Mouse (Mus musculus) lung, postnatal 25 days (tissue): ENCODE measurements around the gene Fam69b.

Source experiments
- DNase-seq: peaks from one replicate; pipeline ENCODE4 v3.0.0; 2022; ENCODE audit warnings: low spot score

The Fam69b gene

DNA sequence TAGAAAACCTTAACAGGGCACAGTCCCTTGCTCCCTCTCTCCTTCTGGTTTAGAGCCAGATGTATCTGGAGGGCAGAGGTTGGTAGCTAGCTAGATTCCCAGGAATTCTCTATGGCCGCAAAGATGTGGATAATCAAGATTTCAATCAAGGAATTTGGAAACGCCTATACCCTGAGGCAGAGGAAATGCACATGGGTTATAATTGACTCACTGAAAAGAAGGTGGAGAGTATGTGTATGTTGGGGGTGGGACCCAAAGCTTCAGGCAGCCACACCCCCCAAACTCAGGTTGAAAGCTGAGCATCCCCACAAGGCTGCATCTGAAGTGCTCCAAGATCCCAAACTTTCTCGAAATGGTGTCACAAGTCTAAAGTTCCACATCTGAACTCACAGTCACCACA lies 29.8 kb upstream of the Fam69b start:
- DNase-seq, result no peak

DNA sequence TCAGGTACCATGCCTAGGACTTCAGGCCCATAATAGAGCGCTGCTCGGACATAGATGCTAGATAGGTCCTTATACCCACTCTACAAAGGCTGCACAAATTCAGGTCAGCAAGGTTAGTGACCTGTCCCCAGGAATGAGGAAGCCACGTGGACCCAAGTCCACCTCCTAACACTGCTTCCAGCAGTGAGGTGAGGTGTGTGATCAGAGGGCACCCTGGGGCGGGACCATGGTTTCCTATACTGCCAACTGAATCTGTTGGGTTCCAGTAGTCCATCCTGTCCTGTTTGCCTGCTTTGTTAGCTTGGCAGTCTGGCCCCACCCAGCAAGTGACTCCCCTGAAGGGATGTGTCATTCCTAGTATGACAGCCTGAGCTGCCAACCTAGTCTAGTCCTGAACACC lies 28.3 kb upstream of the Fam69b start:
- DNase-seq, result no peak

DNA sequence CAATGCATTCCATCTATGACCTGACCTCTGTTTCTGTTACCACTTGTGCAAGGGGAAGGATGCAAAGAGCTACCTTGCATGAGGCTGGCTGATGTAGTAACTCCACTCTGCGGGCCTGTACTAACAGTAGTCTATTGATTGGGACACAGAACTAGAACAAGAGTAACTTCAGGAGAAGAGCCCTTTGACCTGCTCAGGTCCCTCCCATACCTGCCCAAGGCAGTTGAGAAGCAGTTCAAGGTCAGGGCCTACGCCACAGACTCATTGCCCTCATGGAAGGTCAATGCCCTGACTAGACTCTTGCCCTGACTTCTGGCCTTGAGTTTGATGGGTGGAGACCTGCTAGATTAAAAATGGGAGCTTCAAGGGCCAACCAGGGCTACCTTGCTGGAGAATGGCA lies 27.6 kb upstream of the Fam69b start:
- no peak for DNase-seq

DNA sequence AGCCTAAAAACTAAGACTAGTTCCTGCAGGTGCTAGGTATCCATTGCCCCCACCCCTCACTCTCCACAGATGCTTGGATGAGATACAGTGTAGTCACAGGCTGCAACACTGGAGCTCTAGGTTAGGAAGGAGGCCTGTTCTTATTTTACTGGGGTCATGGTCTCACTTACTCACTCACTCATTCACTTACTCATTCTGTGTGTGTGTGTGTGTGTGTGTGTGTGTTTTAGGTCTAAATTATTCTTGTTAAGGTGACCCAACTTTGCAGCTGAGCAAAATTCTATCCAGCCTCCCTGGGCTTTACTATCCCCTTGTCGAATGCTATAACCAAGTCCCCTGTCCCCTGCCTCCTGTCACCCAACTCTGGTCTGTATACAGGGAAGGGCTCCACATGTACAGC lies 26.7 kb upstream of the Fam69b start:
- no peak for DNase-seq

DNA sequence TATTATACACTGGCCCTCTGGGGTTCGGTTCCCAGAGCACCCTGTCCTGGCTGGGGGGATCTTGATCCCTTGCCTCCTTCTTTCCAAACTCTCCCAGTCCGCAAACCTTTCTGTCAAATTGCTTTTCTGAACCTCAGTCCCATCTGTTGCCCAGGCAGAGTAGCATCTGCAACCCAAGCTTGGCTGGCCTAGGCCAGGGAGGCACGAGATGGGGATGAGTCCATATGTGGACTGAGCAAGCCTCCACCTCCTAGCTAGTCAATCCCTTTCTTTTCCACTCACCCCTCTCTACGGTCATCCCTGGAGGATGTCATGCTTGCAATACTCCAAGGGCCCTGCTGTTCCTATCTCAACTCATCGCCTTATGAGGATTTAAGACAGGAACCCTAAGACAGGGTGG lies 25.6 kb upstream of the Fam69b start:
- DNase-seq, result no peak

DNA sequence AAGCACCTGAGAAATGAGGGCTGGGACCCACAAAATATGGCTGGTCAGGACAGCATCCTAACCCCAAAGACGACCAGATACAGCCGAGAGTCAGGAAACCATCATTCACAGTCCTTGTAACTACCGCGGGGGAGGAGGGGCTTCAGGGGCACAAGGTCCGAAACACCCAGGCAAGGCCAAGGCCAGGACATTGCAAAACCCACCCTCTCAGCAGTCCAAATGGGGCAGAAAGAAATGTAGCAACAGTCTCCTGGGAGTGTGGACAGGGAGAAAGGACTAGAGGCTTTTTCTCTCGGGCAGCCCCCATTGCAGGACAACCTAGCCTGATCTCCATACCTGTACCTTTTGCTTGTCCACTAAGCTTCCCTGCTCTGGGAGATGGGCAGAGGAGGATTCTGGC lies 25.1 kb upstream of the Fam69b start:
- no peak for DNase-seq

DNA sequence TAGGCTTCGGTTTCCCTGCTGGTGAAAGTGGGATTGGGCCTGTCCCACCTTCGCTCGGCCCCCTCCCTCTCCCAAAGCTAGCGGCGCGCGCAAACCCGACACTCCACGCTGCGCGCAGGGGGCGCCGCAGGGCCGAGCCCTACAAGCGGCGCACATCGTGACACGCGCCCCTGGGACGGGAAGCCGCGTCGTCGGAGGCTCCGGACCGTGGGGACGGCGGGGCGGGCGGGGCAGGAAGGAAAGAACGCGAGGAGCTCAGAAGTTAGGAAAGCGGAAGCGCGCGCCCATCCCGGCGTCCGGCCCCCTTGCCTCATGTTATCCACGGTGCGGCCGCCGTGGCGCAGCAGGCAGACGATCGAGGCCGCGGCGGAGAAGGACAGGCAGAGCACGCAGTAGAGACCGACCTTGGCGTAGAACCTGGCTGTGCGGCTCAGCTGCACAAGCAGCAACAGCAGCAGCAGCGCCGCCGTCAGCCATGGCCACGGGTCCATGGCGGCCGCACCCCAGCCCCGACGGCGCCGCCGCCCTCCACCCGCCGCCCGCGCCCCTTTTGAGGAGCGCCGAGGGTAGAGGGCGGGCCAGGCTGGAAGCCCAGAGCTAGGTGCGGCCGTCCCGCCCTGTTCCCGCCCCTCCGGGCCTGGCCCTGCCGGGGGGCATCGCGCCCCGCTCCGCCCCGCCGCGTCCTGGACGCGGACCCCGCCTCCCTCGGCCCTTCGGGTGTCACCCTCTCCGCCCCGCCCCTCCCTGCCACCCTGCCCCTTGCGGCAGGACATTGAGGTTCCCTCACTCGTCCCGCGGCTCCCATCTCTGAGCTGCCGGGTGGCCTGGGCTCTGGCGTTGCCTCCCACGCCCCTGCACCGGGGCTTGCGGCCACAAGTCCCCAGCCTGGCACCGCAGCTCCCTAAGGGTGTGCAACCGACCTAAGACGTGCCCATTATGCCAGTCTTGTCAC lies 24.3 kb upstream of the Fam69b start, which contains the start of gene Agpat2:
Gene Agpat2 (minus strand): TSS at position 698 of the 952 bp plus-strand sequence.
- DNase-seq, result peak; percentile 88

DNA sequence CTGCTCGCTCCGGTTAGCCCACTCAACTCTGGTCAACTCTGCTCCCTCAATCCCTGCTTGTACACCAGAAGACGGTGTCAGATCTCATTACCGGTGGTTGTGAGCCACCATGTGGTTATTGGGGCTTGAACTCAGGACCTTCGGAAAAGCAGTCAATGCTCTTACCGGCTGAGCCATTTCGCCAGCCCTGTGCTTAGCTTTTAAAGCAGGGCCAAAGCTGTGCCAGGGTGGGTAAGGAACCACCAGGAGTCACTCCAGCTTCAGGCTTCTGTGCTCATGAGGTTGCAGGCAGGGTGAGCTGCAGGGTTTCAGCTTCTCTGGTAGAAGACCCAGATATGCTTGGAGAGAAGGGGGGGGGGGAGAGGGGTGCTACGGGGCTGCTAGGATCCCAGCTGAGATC lies 22.9 kb upstream of the Fam69b start:
- DNase-seq, result no peak

DNA sequence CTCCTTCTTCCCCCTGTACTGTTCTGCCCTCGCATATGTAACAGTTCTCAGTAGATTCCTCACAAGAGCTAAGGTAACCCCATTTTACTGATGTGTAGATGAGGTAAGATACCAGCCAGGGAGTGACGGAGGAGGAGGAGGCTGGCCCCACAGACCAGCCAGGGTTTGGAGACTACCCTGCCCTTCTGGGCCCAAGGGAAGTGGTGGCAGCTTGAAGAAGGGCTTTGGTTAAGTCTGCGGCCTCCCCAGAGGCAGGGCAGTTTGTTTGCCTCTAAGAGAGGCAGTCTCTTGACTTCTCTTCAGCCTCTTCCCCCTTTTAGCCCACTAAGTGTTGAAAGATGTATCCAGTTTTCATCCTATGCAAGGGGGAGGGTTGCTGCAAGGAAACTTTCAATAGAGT lies 21.7 kb upstream of the Fam69b start:
- no peak for DNase-seq

DNA sequence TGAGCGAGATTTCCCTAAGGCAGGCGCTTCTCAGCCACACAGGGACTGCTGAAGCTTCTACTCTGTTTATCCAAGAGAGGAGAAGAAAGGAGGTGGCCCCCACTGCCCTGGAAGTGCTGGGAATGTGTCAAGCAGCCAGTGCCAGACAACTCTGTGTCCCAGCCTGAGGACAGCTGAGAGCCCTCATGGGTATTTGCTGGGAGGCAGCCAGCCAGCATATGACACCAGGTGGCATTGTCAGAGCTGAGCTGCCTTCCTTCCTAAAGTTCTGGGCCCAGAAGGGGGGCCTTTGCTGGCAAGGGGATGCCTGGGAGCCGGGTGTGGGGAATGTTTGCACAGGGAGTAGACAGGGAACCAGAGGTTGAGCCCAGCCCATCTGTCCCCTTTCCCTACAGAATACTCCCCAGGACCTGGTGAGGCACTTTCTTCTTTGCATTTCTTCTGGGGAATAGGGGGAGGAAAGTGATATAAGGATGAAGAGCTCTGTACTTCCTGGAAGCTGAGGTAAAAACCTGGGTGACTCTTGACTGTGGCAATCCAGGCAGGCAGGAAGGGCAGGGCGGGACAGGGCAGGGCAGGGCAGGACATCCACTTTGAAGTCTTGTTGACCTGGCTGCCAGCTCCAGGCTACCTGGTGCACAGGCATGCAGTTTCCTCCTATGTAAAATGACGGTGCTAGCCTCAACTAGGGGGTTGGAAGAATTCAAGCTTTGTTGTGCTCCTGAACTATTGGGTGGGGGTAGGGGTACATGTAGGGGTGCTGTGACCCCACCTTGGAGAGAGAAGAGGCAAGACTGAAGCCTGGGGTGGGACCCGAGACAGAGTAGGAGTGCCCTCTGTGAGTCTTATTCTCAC lies 21.0 kb upstream of the Fam69b start:
- DNase-seq, result peak; percentile 76

DNA sequence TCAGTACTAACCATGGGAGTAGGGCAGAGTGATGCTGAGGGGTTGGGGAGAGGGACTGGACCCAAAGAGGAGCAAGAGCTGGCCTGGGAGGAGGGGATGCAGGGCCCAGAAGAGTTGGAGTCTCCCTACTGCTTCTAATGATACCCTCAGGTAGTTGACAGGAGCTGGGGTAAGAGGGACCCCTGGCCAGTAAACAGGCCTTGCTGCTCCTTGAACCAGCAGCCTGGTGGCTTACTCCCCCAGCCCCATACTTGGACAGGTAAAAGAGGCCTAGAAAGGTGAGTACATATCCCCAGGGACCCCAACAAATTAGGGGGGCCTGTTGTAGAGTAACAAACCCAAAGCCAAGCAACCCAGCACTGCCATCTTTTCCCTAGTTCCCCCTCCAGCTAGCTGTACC lies 19.5 kb upstream of the Fam69b start:
- no peak for DNase-seq

DNA sequence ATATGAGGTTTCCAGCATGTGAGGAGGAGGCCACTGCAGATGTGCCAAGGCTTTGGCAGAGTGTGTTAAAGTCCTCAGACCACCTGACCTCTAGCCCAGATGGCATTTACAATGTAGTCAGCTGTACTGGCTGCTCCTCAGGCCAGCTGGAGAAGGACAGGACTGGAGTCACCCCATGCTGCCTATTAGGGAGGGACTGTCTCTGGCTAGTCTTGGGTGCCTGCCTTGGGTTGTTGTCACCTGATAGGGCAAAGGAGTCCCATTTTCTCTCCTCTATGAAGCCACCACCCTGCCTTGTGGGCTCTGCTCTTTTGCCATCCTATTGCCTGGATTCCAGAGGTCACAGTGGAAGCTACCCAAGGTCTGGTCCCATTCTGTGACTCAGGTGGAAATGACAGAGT lies 19.0 kb upstream of the Fam69b start:
- no peak for DNase-seq

DNA sequence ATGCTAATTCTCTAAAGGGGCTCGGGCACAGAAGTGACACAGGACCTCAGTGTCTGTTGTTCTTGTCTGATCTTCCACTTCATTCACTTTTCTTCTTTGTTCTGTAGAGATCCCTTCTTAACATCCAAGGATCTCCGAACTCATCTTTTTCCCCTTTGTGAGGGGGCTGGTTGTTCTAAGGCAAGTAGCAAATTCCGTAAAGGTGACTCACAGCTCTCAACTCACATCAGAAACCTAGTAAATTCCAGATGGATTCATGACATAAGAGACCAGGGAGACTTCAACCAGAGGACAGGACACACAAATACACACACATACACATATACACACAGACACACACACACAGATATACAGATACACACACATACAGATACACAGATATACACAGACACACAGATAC lies 17.7 kb upstream of the Fam69b start:
- DNase-seq, result no peak

DNA sequence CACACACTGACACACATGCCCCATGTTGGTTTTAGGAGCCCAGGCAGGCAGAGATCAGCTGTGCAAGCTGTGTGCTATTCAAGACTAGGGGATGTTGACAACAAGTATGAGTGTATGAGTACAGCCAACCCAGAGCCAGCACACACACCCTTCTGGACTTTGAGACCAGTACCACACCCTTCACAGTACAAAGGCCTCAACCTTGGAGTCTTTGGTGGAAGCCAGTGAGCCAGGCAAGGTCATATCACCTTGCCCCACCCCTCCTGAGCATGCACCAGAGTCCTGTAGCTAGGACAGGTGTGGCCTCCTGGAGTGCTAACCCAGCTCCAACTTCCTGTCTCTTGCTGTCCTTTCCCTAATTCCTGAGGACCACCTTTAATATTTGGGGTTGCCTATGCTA lies 17.2 kb upstream of the Fam69b start:
- DNase-seq, result no peak

DNA sequence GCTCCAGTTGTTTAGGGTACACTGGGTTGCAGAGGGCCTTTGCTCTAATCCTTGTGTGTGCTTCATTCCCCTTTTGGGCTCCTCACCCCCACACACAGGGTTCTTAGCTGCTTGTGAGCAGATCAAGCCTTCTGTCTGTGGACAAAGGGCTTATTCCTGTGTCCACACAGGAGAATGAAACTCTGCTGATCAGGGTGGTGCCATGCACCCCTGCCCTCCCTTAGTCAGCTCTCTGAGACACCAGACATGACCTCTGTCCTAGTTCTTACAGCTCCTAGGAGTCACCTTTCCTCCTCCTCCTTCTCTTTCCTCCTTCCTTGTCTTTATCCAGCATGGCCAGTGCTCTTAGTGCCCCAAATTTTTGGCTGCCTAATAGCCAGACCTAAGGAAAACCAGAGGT lies 16.4 kb upstream of the Fam69b start:
- DNase-seq, result no peak

DNA sequence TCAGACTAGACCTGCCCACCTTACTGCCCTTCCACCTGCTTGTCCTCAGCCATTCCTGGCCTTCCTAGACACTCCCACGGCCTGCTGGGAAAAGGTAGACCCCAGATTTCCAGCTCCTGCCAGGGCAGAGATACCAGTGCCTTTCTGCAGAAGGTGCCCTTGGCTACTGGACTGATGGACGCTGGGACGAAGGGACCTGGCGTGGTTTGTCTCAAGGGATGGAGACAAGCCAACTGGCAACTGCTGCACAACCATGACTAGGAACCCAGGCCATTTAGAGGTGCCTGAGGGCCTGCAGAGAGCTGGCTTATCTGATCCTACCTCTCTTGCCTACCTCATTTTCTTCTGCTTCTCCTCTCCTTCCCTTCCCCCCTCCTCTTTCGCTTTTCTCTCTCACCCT lies 13.4 kb upstream of the Fam69b start:
- DNase-seq, result no peak

DNA sequence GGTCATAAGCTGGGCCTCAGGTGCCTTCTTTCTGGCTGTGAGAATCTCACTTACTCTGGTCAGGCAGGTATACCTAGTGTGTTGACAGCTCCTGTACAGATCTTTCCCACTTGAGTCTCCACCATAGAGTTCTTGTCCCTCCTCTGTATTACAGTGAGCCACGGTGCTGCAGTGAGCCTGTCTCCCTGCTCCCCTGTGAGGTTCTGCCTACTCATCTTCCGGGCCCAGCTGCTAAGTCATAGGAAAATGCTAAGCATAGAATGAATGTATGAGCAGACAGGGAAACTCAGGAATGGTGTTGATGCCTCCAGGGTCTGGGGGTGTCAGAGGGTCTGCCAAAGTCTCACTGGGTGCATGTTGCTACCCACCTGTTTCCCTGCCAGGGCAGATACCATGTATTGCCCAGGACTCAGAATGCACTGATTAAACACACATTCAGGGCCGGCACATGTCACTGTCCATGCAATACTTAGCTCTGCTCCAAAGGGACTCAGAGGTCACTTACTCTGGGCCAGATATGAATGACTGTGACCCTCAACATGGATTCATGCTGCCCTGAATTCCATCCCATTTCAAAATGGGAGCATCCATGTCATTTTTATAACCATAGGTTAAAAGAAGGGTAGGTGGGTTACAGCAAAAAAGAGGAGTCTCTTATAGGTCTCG lies 12.7 kb upstream of the Fam69b start:
- DNase-seq, result no peak

DNA sequence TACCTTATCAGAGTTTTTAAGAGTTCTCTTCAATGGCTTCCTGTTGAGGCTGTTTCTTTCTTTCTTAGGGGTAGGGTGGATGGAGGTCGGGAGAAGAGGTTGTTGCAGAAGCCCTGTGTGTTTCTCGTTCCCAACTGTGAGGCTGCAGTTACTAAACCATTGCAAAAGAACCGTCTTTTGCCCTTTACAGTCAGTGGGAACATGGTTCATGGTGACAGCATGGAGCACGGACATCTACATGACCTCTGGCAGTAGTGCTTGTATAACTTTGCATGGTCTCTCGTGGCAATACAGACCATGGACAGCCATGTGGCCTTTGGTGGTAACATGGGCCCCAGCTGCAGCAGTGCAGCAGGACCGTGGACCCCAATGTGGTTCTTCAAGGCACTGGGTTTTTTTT lies 10.9 kb upstream of the Fam69b start:
- no peak for DNase-seq

DNA sequence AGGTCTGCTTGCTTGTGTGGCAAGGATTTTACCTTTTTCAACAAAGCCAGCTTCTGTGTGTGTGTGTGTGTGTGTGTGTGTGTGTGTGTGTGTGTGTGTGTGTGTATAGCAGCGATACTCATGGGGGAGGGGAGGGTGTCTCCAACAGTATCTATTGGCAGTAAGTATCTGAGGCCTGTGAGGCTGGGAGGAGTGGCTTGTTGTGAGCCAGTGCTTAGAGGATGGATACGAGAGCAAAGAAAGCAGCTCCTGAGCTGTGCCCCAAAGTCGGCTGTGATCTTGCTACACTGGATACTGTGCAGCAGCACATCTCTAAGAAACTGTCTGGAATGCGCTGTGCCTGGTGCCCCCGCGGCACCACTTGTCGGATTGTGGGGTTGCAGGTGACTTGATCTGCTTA lies 10.3 kb upstream of the Fam69b start:
- no peak for DNase-seq

DNA sequence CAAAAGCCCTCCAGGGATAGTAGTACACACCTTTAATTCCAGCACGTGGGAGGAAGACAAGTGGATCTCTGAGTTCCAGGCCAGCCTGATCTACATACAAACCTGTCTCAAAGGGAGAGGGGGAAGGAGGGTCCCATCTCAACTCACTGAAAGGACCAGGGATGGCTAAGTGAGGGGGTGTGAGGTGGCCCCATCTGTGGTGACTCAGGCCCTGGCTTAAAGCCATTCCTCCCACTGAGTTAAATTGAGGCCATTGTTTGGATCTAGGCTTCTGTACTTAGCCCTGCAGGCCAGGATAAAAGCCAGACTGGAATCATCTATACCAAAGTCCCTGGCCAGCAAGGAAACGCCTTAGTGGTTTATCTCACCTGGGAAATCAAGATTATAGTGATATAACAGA lies 7.0 kb upstream of the Fam69b start:
- no peak for DNase-seq

DNA sequence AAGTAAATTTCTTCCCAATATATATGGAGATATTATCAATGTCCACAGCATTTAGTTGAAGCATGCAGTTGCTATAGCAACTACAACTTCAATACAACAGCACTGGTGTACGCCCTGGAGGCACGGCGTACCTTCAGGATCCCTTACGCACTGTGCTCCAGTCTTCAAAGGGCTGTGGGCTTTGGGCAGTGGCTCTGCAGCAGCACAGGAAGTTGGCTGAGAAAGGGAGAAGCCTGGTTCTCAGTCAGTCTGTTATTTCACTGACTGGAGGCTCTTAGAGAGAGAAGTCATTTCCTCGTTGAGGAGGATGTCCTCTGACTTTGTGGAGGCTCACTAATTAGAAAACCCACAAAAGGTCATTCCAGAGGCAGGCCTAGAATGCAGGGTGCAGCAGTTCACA lies 5.3 kb upstream of the Fam69b start:
- DNase-seq, result no peak

DNA sequence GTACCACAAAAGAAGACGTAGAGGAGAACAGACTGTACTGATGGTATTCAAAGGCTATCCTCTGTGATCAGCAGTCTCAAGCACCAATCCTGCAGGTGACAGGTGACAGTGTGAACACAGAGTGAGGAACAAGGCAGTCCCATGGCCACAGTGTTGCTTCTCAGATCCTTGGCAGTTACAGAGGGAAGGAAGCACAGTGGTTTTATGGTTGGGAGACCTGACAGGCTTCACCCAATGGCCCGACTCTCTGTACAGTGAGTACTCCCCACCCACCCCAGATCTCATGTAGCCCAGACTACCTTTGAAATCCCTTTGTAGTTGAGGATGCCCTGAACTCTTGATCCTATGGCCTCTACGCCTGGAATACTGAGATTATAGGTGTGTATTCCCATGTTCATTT lies 2.8 kb upstream of the Fam69b start:
- no peak for DNase-seq

DNA sequence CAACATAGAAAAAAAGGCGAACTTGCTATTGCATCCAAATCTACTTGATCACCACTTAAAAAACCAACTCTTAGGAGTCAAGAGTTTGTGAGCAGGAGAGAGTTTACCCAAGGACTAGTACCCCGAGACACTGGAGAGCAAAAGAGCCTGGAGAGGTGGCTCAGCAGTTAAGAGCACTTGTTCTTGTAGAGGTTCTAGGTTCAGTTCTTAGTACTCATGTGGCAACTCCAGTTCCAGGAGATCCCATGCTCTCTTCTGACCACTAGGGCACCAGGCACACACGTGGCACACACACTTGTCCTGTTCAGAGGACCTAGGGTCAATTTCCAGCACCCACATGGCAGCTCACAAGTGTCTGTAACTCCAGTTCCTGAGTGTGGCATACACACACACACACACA lies 2.2 kb upstream of the Fam69b start:
- peak; percentile 65 for DNase-seq
